Mouse (Mus musculus): ENCODE data around the gene Srp14. TPM values are rescaled to one million over a fixed set of nuclear protein-coding genes. Genes with fewer than 3 reads are reported as not detected.
A peak's percentile ranks its signal among the peaks of the same experiment; 100 is the strongest.

Gene Srp14
- total RNA-seq (2014; rRNA removed) (161 and 181 TPM in 2 replicates), polyA plus RNA-seq (2015; fragmentation: Nextera tagmentation; extraction: Ambion mirVana) (331 and 352 TPM in 2 replicates)

GRCm38 (mm10) chr2:118479550-118479909, at the start of gene Srp14:
Gene Srp14 (minus strand): TSS chr2:118479711.
- Histone ChIP-seq H3K4me2 (ENCODE audit: low read depth, low read length, poor library complexity, severe bottlenecking) (peak within 1 kb of the TSS; percentile 52), H3K27ac (ENCODE audit: low read depth, low read length) (peak within 1 kb of the TSS; percentile 77), H3K9ac (replicated peaks; ENCODE audit: low read length, poor library complexity, severe bottlenecking) (peak within 1 kb of the TSS; percentile 87), H3K4me3 (ENCODE audit: low read depth, low read length) (peak within 1 kb of the TSS; percentile 71), H3K36me3 (ENCODE audit: insufficient read depth, low read length) (peaks cover 9% of the 10 kb centered on the region; the same call in 1 of the 2 replicates), H3K27me3 (ENCODE audit: insufficient read depth, low read length) (no peaks in the 10 kb centered on the region), H3K9me3 (ENCODE audit: low read length) (no peaks in the 10 kb centered on the region), H3K4me1 (ENCODE audit: insufficient read depth, low read length) (peaks cover 8% of the 10 kb centered on the region; the same call in 1 of the 2 replicates)
- DNase-seq (ENCODE audit: low spot score) (peak; percentile 98), ATAC-seq (ENCODE audit: low FRiP score) (peak; percentile 93)
- WGBS: under 1% methylated on average over 35 of the region's 35 CpGs
- TF ChIP-seq CTCF (IDR thresholded peaks at IDR 0.05): no peak; the same call in 1 of the 2 replicates

DNA sequence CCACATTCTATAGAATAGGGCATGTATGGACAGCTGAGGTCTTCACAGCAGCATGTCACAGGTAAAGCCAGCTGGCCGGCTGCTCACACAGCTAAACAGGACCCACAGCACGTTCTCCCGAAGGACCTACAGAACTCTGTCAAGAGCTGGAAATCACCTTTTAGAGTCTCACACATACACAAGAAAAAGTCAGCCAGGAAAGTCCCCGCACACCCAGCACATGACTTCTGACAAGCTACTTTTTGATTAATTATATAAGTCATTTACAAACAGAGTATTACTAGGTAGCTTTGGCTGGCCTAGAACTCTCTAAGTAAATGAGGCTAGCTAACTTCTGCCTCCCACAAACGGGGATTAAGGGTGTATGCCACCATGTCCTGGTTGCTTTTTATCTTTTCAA, 47.0 kb upstream of the Srp14 start:
- Histone ChIP-seq H3K4me2 (ENCODE audit: low read depth, low read length, poor library complexity, severe bottlenecking) (no peak overlapping the region), H3K4me3 (ENCODE audit: low read depth, low read length) (no peak overlapping the region), H3K27me3 (ENCODE audit: insufficient read depth, low read length) (no peaks in the 10 kb centered on the region), H3K4me1 (ENCODE audit: insufficient read depth, low read length) (no peaks in the 10 kb centered on the region), H3K36me3 (ENCODE audit: insufficient read depth, low read length) (no peaks in the 10 kb centered on the region), H3K9ac (replicated peaks; ENCODE audit: low read length, poor library complexity, severe bottlenecking) (no peak overlapping the region), H3K9me3 (ENCODE audit: low read length) (no peaks in the 10 kb centered on the region), H3K27ac (ENCODE audit: low read depth, low read length) (no peak overlapping the region)
- no peak for TF ChIP-seq CTCF (IDR thresholded peaks at IDR 0.05)
- WGBS: 90% methylated on average over 5 of the region's 5 CpGs
- ATAC-seq (ENCODE audit: low FRiP score) (no peak), DNase-seq (ENCODE audit: low spot score) (no peak)

DNA sequence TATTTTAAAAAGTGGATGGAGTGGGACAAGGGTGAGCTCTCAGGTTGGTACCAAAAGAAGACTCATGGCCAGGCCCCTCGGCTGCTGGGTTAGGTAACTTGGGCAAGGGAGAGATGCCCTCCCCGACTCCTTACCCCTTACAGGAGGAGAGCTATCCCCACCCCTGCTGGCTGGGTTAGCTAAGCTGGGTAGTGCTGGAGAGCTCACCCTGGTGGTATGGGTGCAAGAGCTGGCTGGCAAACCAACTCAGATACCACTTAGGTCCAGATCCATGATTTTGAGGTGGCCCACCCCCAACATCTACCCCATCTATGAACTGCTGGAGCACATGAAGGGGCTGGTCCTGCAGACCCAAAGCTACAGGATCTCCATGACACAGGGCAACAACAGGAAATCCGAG, 45.3 kb upstream of the Srp14 start:
- H3K9me3 ChIP-seq (ENCODE audit: low read length): no peaks in the 10 kb centered on the region
- DNase-seq (ENCODE audit: low spot score): no peak
- H3K9ac ChIP-seq (replicated peaks; ENCODE audit: low read length, poor library complexity, severe bottlenecking): no peak overlapping the region
- no peaks in the 10 kb centered on the region for H3K36me3 ChIP-seq (ENCODE audit: insufficient read depth, low read length)
- 86% methylated on average over 3 of the region's 3 CpGs for WGBS
- no peak overlapping the region for H3K4me2 ChIP-seq (ENCODE audit: low read depth, low read length, poor library complexity, severe bottlenecking)
- ATAC-seq (ENCODE audit: low FRiP score): no peak
- no peak overlapping the region for H3K4me3 ChIP-seq (ENCODE audit: low read depth, low read length)
- no peaks in the 10 kb centered on the region for H3K27me3 ChIP-seq (ENCODE audit: insufficient read depth, low read length)
- no peaks in the 10 kb centered on the region for H3K4me1 ChIP-seq (ENCODE audit: insufficient read depth, low read length)
- no peak for TF ChIP-seq CTCF (IDR thresholded peaks at IDR 0.05)
- H3K27ac ChIP-seq (ENCODE audit: low read depth, low read length): no peak overlapping the region

- Histone ChIP-seq H3K27ac (ENCODE audit: low read depth, low read length) (no peak overlapping the region), H3K9me3 (ENCODE audit: low read length) (no peaks in the 10 kb centered on the region), H3K27me3 (ENCODE audit: insufficient read depth, low read length) (no peaks in the 10 kb centered on the region), H3K36me3 (ENCODE audit: insufficient read depth, low read length) (no peaks in the 10 kb centered on the region), H3K4me1 (ENCODE audit: insufficient read depth, low read length) (no peaks in the 10 kb centered on the region), H3K9ac (replicated peaks; ENCODE audit: low read length, poor library complexity, severe bottlenecking) (no peak overlapping the region), H3K4me3 (ENCODE audit: low read depth, low read length) (no peak overlapping the region), H3K4me2 (ENCODE audit: low read depth, low read length, poor library complexity, severe bottlenecking) (no peak overlapping the region)
- DNase-seq (ENCODE audit: low spot score) (no peak), ATAC-seq (ENCODE audit: low FRiP score) (no peak)
- TF ChIP-seq CTCF (IDR thresholded peaks at IDR 0.05): no peak
- WGBS: 42% methylated on average over 5 of the region's 5 CpGs
These were observed 43.7 kb upstream of the Srp14 start for GRCm38 (mm10) chr2:118523163-118523730.

DNA sequence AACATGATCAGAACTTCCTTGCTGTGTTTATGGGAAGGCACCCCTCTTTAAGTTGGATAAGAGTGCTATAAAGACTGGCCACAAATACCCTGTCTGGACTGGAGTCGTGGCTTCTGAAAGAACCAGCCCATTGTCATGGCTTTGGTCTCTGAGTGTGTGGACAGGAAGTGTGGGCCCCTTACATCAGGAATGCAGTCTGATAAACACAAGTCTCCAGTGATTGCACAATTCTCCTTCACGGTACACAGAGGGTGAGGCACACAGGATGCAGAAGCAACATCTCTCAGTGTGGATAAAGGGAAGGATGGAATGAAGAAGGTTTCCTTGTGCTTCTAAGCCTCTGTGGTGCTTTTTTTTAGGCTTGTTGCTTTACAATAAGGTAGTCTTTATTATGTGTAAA, 42.8 kb upstream of the Srp14 start:
- WGBS: 52% methylated on average over 2 of the region's 2 CpGs
- ATAC-seq (ENCODE audit: low FRiP score): no peak
- Histone ChIP-seq H3K27me3 (ENCODE audit: insufficient read depth, low read length) (no peaks in the 10 kb centered on the region), H3K9ac (replicated peaks; ENCODE audit: low read length, poor library complexity, severe bottlenecking) (no peak overlapping the region), H3K27ac (ENCODE audit: low read depth, low read length) (no peak overlapping the region), H3K36me3 (ENCODE audit: insufficient read depth, low read length) (no peaks in the 10 kb centered on the region), H3K4me1 (ENCODE audit: insufficient read depth, low read length) (no peaks in the 10 kb centered on the region), H3K4me2 (ENCODE audit: low read depth, low read length, poor library complexity, severe bottlenecking) (no peak overlapping the region), H3K9me3 (ENCODE audit: low read length) (no peaks in the 10 kb centered on the region), H3K4me3 (ENCODE audit: low read depth, low read length) (no peak overlapping the region)
- no peak for TF ChIP-seq CTCF (IDR thresholded peaks at IDR 0.05)
- DNase-seq (ENCODE audit: low spot score): no peak

DNA sequence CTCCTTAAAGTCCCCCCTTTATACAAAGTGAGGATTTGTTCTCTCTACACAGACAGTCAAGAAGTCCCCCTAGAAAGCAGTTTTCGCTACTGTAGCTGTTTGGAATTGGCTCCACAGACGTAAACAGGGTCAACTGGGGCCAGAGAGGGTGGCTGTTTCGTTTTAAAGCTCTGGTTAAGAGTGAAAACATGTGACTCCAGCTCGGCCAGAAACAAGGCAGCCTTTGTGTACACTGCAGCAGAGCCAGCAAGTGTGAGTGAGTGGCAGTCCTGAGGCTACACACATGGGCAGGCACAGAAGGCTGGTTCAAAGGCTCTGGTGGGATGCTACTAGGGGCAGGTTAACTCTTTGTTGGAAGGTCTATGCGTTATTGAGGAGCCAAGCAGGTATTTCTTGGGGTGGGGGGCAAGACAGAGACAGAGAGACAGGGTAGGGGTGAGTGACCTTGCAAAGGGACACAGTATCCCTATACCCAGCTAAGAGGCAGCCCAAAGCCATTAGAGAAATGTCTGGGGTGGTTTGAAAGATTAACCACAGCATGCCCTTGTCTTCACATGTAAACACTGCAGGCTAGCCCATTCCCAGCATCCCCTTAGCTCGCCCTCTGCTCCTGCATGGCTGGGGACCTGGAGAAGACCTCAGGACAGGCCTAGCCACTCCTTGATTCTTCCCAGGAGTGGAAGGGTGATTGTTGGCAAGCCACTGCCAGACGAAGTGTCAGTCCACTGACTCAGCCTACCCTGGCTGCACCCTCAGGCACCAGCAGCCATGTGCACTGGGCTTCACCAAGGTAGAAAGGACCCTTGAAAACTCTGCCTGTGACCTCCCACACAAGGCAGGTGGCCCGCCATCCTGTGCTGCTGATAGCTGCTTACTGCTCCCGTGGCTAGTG, 40.8 kb upstream of the Srp14 start:
- Histone ChIP-seq H3K9ac (replicated peaks; ENCODE audit: low read length, poor library complexity, severe bottlenecking) (no peak overlapping the region), H3K4me3 (ENCODE audit: low read depth, low read length) (no peak overlapping the region), H3K27ac (ENCODE audit: low read depth, low read length) (no peak overlapping the region), H3K9me3 (ENCODE audit: low read length) (no peaks in the 10 kb centered on the region), H3K36me3 (ENCODE audit: insufficient read depth, low read length) (no peaks in the 10 kb centered on the region), H3K27me3 (ENCODE audit: insufficient read depth, low read length) (no peaks in the 10 kb centered on the region), H3K4me2 (ENCODE audit: low read depth, low read length, poor library complexity, severe bottlenecking) (no peak overlapping the region), H3K4me1 (ENCODE audit: insufficient read depth, low read length) (no peaks in the 10 kb centered on the region)
- DNase-seq (ENCODE audit: low spot score) (peak; percentile 75), ATAC-seq (ENCODE audit: low FRiP score) (peak; percentile 74)
- no peak for TF ChIP-seq CTCF (IDR thresholded peaks at IDR 0.05)
- 50% methylated on average over 9 of the region's 9 CpGs for WGBS

All from midbrain, postnatal 0 days (tissue).